Mouse (Mus musculus) olfactory bulb, adult 2 months (tissue): ENCODE measurements at regions not wholly inside any gene's neighbourhood (a gene's known extent, or its start where the extent isn't known, plus 50 kb on each side); places are given as distances from the start of the nearest gene placed in this dataset.

Experiments
- CTCF ChIP-seq: fragments of 200-500 bp; IDR thresholded peaks from 2 replicates; pipeline ENCODE4 v1.5.1; 2012; ENCODE audit warnings: low read depth, mild to moderate bottlenecking, low read length, moderate library complexity; ENCODE audit not compliant: insufficient read depth
- POLR2A ChIP-seq: fragments of 200-500 bp; IDR thresholded peaks from 2 replicates; pipeline ENCODE4 v1.6.1; 2012; ENCODE audit warnings: mild to moderate bottlenecking, low read depth, low read length, moderate library complexity; ENCODE audit not compliant: insufficient read depth

DNA sequence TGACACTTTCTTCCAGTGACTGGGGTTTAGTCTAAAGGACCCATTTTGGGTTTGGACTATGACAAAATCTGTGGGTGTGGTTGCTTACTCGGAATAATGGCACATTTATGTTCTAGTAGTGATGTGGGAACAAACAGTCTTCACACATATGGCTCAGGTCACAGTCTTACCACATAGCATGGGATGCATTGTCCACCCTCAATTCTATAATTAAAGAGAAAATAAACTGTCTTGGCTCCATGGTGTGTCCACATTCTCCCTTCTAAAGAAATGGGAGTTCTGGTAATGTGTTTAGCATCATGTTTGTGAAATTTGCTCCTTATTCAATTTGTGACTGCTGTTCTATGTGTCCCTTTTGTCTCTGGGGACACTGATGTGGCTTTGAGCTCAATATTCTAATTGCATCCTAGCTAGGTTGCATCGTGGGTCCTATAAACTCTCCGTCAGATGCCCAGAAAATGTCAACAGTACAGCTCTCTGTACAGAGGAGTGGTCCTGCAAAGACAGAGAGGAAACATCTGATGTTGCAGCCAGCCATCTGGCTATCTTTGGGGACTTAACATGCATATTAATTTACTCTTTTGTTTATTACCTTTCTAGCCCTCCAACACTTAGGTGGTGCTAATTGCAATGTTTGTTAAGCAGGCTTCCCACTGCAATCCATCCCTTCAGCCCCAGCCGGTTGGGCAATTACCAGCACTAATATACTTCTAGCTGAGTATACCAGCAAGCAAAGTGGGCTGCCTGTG, 369.5 kb upstream of the Slc30a5 start:
- TF ChIP-seq POLR2A = no peak
- TF ChIP-seq CTCF = no peak
